Mouse (Mus musculus): ENCODE measurements around the gene Arhgap32.
"Not testable (repeated sequence)": the region's sequence is repeated elsewhere in the genome, so short reads cannot be mapped to it uniquely, and the experiment has no call there.

Gene Arhgap32

DNA sequence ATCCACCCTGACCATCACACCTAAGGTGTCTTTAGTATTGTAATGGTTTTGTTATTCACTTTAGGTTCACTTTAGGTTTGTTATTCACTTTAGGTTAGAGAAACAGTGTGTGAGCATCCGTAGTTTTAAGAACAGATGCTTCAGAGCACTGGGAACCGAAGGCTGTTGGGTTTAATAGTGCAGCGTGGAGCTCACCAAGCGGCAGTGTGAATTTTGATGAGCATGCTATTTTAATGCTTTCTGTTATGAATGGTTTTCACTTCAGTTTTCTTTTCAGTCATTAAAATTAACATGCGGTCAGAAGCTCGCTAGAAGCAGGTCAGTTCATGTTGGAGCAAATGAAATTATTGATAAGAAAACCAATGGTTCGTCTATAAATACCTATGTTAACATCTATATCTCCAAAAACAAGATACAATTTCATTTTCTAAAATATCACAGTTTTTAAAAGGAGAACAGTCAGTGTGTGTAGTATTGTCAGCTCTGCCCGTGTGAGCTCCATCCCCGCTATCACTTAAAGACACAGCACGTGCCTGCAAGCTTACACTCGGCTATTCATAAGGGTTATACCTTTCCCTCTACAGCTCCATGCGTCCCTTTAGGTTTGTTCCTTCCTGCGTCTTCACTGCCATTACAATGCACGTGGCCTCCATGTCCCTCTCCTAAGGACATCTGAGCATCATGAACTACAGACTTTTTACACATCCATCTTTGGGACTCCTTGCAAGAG lies 21.9 kb downstream of the Arhgap32 start:
- DNase-seq (ENCODE audit: low read depth): no peak

GRCm38 (mm10) chr9:32138616-32139015 lies 22.7 kb downstream of the Arhgap32 start:
- no peak for DNase-seq (ENCODE audit: low read depth)

GRCm38 (mm10) chr9:32139641-32140040 lies 23.7 kb downstream of the Arhgap32 start:
- no peak for DNase-seq (ENCODE audit: low read depth)

DNA sequence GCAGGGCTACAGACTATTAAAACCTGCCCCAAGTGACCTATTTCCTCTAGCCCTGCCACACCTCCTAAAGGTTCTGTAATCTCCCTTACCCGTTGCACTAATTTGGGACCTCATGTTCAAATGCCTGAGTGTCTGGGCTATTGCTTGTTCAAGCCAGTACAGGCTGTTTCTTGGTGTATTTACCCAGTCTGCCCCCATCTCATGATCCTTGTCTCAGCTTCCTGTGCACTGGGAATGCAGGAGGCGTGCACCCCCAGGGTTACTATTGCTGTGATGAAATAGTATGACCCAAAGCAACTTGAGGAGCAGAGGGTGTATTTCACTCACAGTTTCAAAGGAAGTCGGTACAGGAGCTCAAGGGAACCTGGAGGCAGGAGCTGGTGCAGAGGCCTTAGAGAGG lies 26.9 kb downstream of the Arhgap32 start:
- DNase-seq (ENCODE audit: low read depth): no peak

DNA sequence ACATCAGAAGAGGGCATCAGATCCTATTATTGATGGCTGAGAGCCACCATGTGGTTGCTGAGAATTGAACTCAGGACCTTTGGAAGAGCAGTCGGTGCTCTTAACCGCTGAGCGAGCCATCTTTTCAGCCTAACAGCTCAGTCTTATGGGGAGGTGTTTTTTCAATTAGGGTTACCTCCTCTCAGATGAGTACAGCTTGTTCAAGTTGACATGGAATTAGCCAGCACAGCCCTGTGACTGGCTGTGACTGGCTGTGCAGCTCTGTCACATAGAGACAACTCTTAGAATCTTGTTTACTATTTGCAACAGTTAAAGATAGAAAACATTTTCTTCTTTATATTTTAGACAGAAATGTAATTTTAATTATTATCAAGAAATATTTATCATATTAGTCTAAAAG lies 27.5 kb downstream of the Arhgap32 start:
- DNase-seq (ENCODE audit: low read depth): no peak

- DNase-seq (ENCODE audit: low read depth): no peak
Observed at GRCm38 (mm10) chr9:32146257-32146996, 30.5 kb downstream of the Arhgap32 start.

DNA sequence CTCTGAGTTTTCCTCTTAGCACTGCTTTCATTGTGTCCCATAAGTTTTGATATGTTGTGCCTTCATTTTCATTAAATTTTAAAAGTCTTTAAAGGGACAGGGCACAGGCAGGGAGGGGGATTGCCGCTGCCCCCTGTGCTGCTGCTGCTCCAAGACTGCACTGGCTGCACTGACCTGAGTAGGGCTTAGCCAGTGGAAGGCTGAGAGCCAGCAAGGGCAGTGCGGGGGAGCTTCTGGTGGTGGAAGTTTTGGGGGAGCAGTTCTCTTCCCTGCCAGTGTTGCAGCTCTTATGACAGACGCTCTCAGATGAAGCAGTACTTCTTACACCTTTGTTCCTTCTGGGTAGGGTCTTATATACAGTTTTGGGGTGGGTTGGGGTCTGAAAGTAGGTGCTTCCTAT lies 33.3 kb downstream of the Arhgap32 start:
- no peak for DNase-seq (ENCODE audit: low read depth)

DNA sequence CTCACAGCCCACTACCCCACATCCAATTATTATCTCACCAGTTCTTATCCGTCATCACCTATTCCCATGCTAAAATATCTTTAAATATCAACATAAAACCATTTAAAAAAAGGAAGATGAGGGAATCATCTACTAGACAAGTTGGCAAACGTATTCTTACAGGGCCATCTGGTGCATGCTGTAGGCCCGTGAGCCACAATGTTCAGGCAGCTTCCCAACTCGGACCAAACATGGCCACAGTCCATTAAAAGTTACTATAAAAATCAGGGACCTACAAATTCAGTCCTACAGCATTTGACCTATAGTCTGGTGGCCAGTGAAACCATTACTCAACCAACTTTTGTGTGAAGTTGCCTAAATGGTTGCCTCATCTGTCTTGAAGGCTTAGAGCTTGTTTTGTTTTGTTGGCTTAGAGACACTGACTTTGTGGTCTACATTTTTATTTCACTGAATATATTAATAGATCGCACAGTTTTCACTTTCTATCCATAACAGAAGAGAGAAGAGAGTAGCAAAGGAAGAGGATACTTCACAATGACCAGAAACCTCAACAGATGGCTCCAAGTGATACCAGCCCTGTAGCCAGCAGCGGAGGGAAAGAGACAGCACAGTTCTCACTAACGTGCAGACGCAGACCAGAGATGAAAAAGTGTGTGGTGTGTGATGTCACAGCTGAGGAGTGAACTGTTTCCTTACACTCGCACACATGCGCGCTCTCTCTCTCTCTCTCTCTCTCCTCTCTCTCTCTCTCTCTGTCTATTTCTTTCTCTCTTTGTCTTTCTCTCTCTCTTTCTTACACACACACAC lies 34.1 kb downstream of the Arhgap32 start:
- DNase-seq (ENCODE audit: low read depth): no peak

DNA sequence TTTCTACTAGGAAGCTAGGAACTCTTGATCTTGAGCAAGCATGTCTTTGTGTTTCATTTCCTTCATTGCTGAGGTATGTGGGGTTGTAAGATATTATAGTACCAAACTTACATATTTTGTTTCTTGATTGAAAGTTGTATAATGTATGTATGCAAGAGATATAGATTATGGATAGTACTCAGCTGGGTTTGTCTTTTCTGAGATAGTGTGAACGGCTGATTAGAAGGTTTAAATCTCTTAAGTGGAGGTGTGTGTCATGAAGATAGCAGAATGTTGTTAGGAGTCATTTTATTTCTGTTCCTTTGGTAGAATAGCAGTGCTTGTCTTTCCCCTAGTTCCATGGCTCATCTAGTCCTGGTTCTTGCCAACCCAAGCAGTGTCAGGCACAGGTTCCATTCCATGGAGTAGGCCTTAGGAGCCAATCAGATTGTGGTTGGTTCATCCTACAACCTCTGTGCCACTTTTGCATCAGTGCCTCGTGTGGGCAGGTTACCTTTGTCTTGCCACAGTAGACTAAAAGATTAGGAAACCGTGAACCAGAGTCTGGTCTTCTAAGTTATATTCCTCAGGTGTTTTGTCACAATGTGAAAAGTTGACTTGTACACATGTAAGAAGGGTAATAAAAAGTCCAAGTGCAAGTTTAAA lies 38.9 kb downstream of the Arhgap32 start:
- no peak for DNase-seq (ENCODE audit: low read depth)

DNA sequence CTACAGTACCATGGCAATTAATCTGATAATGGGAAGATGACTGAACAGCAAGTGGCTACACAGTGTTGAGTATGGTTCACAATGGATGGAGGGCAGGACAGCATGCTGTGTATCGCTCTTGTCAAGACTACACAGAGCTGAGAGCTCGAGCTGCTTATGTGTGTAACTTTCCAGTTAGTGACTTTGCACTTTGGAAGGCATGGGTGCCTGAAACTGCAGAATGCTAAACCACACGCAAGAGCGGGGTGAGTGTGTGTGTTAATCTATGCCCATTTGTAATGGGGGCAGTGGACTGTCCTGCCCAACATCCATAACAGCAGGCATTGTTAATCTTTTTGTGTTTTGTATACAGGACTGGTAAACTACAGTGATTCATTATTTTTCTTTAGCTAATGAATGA lies 40.8 kb downstream of the Arhgap32 start:
- DNase-seq (ENCODE audit: low read depth): no peak

DNA sequence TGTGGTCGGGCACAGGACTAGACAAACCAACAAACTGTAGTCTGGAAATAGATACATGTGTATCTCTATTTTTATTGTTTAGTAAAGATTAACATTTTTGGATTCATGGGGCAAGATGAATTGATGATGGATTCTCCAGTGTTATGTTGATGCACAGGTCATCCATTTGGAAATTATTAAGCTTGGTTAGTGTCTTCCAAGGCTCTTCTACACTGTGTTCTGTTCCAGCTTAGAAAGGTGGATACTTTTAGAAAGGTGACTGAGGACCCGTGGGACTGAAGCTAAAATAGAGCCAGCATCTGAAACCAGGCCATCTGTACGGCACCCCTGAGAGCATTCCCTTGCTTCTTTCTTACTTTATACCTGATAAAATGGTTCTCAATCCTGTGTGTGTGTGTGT lies 41.3 kb downstream of the Arhgap32 start:
- no peak for DNase-seq (ENCODE audit: low read depth)

DNA sequence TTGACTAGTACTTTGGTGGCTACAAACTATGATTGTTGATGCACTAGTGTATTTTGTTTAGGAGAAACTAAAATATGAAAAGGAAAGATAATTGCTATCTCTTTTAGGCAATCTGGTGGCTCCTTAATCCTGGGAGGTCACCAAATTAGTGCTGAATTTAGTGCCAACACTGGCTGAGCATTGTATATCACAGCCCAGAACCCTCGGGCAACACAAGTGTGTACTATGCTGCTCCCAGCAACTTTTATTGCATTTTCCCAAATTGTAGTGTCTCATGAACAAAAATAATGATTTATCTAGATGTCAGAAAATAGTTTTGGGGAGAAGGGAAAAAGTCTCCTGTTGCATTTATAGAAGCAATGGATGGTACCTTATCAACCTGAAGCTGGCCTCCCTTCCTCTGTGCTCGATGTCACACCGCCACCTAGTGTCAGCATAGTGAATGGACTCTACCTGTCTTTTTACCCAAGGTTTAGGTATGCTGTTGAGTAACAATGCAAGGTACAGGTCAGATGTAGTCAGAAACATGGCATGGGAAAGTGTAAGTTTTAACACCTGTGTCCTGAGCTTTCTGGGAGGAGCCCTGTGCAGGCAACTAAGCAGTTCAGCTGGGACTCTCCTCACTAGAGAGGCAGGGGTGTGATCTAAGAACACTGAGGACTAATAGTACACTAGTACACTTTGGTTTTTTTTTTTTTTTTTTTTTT lies 43.1 kb downstream of the Arhgap32 start:
- peak; percentile 59 for DNase-seq (ENCODE audit: low read depth)

GRCm38 (mm10) chr9:32159724-32160123 lies 43.8 kb downstream of the Arhgap32 start:
- DNase-seq (ENCODE audit: low read depth): no peak

DNA sequence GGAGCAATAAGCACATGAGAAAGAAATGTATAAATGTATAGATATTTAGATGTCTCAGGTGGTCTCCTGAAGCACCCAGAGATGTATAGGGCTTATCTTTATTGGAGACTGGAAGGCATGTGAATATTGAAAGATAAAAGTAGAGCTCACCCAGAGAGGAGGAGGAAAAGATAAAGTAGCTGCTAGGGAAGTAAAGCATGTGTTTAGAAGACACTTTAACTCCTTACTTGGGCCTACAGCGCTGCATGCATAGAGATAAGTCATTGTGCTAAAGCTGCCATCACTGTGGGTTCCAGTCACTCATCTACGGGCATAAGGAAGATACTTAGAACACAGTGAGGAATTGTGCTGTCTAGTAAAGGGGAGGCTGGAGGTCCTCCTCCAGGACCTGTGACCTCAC lies 46.9 kb downstream of the Arhgap32 start:
- DNase-seq (ENCODE audit: low read depth): no peak

- DNase-seq (ENCODE audit: low read depth): not testable (repeated sequence)
Observed at GRCm38 (mm10) chr9:32163820-32164219, 47.9 kb downstream of the Arhgap32 start.

GRCm38 (mm10) chr9:32168546-32169137 lies 52.7 kb downstream of the Arhgap32 start:
- DNase-seq (ENCODE audit: low read depth): no peak

- DNase-seq (ENCODE audit: low read depth): no peak
Observed at GRCm38 (mm10) chr9:32170713-32171112, 54.8 kb downstream of the Arhgap32 start.

DNA sequence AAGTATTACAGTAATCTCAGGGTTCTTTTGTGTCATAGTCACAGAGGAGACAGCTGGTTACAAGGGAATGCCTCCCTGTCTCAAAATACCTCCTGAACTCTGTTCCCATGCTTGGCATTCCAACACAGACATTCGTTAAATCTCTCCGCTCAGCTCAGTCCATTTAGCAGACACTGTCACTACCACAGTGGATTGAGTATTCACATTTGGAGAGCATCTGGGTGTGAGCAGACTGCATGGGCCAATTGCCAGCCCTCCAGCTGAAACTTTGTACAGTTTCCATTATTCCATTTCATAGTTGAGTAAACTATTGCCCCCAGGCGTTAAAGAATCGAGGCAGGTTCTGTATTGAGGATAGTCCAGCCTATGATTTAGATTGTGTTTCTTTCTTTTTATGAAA lies 60.7 kb downstream of the Arhgap32 start:
- DNase-seq (ENCODE audit: low read depth): no peak

DNA sequence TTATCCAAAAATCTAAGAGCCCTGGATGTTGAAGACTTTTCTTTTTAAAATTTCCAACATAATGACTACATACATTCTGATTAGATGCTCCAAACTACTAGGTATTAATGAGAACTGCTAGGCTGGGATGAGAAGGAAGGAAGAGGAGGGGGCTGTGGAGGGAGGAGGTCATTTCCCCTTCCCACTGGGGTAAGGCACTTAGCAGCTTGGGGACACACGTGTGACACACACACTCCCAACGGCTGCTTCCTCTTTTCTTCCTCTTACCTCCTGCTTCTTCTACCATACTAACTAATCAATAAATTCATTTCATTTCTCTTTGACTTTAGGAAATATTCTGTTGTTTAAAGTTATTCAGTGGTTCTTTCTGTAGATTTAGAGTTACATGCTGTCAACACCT lies 65.2 kb downstream of the Arhgap32 start:
- DNase-seq (ENCODE audit: low read depth): no peak

DNA sequence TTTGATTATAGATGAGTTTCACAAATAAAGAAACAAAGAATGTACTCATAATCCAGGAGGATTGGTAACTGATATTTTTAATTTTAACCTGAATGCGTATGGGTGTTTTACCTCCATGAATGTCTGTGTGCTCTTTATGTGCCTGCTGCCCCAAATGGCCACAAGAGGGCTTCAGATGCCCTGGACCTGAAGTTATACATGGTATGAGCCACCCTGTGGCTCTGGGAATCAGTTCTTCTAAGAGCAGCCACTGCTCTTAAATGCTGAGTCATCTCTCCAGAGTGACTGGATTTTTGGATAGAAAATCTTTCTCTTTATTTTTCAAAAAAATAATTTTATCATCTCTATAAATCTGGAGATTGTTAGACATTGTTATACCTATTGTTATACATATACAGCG lies 70.6 kb downstream of the Arhgap32 start:
- peak; percentile 16 for DNase-seq (ENCODE audit: low read depth)
